Mouse (Mus musculus): ENCODE measurements around the gene Cdc42ep1. TPM values are rescaled to one million over a fixed set of nuclear protein-coding genes. Genes with fewer than 3 reads are reported as not detected.

Gene Cdc42ep1
- polyA plus RNA-seq, 1 experiment: 59.2 TPM

DNA sequence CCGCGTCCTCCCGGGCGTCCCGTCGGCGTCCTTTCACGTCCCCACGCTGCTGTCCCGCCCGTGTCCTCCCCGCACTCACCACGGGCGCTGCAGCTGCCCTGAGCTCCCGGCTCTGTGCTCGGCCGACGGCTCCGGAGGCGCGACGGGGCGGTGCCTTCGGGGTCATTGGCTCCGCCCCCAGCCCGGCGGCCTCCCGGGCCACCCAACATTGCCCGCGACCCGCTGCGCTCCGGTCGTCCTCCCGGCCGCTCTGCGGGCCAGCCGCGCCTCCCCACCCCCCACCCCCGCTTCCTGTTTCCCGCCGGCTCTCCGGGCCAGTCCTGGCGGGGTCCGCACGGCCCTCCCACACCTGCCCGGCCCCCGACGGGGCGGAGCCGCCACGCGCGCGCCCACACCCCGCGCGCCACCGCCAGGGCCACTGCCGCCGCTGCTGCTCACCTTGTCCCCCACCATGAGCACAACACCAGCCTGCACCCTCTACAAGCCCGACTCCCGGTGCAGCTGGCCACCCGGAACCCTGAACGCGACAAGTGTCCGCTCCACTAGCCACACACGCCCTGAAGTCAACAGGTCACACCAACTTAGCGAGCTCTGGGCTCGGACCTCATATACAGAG, 39.5 kb upstream of the Cdc42ep1 start, which contains the start of gene Card10:
Gene Card10, minus strand, starts transcription at position 267 of the 616 bp plus-strand sequence.
- Histone ChIP-seq H3K27ac (ENCODE audit: insufficient read depth, low read depth, low read length) (peak within 1 kb of the TSS; percentile 93), H3K36me3 (ENCODE audit: control insufficient read depth, insufficient read depth, low read length) (no peaks in the 10 kb centered on the region), H3K27me3 (replicated peaks; ENCODE audit: control insufficient read depth, insufficient read depth, low read length) (no peaks in the 10 kb centered on the region), H3K4me3 (ENCODE audit: insufficient read depth, low read depth, low read length) (peak within 1 kb of the TSS; percentile 80), H3K4me1 (ENCODE audit: control insufficient read depth, insufficient read depth, low read length) (peaks cover 41% of the 10 kb centered on the region)
- peak; percentile 85 for DNase-seq
- peak; percentile 76 for TF ChIP-seq POLR2A (IDR thresholded peaks at IDR 0.05; ENCODE audit: low read depth, low read length)
- TF ChIP-seq CTCF (conservative IDR thresholded peaks at IDR 0.05; ENCODE audit: insufficient read depth, insufficient read length, low read depth, low read length): no peak
- 2% methylated on average over 70 of the region's 70 CpGs for WGBS

DNA sequence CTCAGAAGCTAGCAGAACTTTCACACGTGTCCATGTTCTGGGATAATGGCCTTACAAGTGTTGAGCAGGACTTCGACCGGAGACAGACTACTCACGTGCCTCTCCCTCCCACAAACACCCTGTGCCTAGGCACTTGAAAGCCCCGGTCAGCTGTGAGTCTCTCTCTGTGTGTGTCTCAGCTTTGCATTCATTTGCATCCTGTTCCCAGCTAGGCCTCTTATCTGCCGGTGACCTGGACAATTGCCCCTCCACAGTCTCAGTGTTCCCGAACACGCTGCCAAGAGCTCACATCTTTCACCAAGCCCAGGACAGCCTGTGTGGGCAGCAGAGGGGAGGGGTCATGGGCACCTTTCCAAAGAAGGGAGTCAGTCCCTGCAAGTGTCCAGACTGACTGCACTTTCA, 38.9 kb upstream of the Cdc42ep1 start:
- H3K4me3 ChIP-seq (ENCODE audit: insufficient read depth, low read depth, low read length): no peak overlapping the region
- WGBS: 7% methylated on average over 8 of the region's 8 CpGs
- H3K27me3 ChIP-seq (replicated peaks; ENCODE audit: control insufficient read depth, insufficient read depth, low read length): no peaks in the 10 kb centered on the region
- peak overlapping the region; percentile 86 for H3K27ac ChIP-seq (ENCODE audit: insufficient read depth, low read depth, low read length)
- H3K36me3 ChIP-seq (ENCODE audit: control insufficient read depth, insufficient read depth, low read length): no peaks in the 10 kb centered on the region
- DNase-seq: peak; percentile 89
- no peak for TF ChIP-seq CTCF (conservative IDR thresholded peaks at IDR 0.05; ENCODE audit: insufficient read depth, insufficient read length, low read depth, low read length)
- TF ChIP-seq POLR2A (IDR thresholded peaks at IDR 0.05; ENCODE audit: low read depth, low read length): no peak
- H3K4me1 ChIP-seq (ENCODE audit: control insufficient read depth, insufficient read depth, low read length): peaks cover 39% of the 10 kb centered on the region

DNA sequence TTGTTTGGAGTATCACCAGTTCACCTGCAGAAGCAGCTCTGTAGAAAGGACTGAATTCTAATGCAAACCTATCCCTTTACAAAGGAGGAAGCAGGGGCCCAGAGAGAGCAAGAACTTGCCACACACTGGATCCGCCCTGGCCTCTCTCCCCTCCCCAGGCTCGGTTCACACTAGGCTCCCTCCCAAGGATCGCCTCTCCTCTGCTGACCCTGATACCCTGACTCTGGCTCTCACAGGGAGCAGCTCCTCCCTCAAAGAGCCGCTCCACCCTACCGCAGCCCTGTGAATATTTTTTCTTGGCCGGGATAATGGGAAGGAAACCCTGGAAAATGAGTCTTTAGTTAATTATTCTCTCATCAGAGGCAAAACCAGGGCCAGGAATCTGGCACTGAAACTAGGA, 38.1 kb upstream of the Cdc42ep1 start:
- peak; percentile 92 for DNase-seq
- Histone ChIP-seq H3K4me1 (ENCODE audit: control insufficient read depth, insufficient read depth, low read length) (peaks cover 39% of the 10 kb centered on the region), H3K27ac (ENCODE audit: insufficient read depth, low read depth, low read length) (peak overlapping the region; percentile 86), H3K36me3 (ENCODE audit: control insufficient read depth, insufficient read depth, low read length) (no peaks in the 10 kb centered on the region), H3K27me3 (replicated peaks; ENCODE audit: control insufficient read depth, insufficient read depth, low read length) (no peaks in the 10 kb centered on the region), H3K4me3 (ENCODE audit: insufficient read depth, low read depth, low read length) (no peak overlapping the region)
- TF ChIP-seq CTCF (conservative IDR thresholded peaks at IDR 0.05; ENCODE audit: insufficient read depth, insufficient read length, low read depth, low read length) (no peak), POLR2A (IDR thresholded peaks at IDR 0.05; ENCODE audit: low read depth, low read length) (no peak)
- 8% methylated on average over 6 of the region's 6 CpGs for WGBS

DNA sequence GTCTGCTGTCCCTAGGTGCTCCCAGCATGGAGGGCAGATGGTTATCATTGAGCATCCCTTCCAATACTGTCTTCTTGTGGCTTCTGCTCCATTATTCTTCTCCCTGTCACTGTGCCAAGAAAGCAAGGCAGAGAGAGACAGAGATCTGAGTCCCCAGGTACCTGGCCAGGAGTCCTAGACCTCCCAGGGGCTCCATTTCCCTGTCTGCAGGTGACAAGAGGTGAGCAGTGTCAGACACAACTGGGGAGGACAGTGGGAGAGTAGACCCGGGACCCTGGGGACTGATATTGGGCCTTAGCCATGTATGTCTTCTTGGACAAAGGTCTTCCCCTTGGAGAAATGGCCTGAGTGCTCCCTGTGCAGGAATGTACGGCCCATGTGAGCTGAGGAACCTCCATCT, 37.1 kb upstream of the Cdc42ep1 start:
- Histone ChIP-seq H3K27me3 (replicated peaks; ENCODE audit: control insufficient read depth, insufficient read depth, low read length) (no peaks in the 10 kb centered on the region), H3K27ac (ENCODE audit: insufficient read depth, low read depth, low read length) (no peak overlapping the region), H3K4me1 (ENCODE audit: control insufficient read depth, insufficient read depth, low read length) (peaks cover 39% of the 10 kb centered on the region), H3K4me3 (ENCODE audit: insufficient read depth, low read depth, low read length) (no peak overlapping the region), H3K36me3 (ENCODE audit: control insufficient read depth, insufficient read depth, low read length) (no peaks in the 10 kb centered on the region)
- TF ChIP-seq POLR2A (IDR thresholded peaks at IDR 0.05; ENCODE audit: low read depth, low read length) (no peak), CTCF (conservative IDR thresholded peaks at IDR 0.05; ENCODE audit: insufficient read depth, insufficient read length, low read depth, low read length) (no peak)
- no peak for DNase-seq
- WGBS: 56% methylated on average over 2 of the region's 2 CpGs

DNA sequence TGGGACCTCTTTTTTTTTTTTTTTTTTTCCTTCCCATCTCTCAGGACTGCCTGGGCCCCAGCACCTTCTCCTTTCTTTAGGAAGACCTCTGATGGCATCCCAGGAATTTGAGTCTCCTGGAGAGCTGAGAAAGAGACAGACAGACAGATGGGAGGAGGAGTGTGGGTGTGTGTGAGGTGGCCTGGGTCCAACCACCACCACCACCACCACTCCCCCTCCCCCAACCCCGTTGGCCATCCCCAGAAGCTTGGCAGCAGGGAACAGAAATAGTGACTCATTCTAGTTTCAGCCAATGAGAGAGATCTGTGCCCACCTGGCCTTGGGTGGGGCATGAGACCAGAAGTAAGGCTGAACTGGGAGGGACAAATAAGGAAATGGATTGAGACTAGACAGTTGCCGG, 35.8 kb upstream of the Cdc42ep1 start:
- no peak overlapping the region for H3K4me3 ChIP-seq (ENCODE audit: insufficient read depth, low read depth, low read length)
- H3K27me3 ChIP-seq (replicated peaks; ENCODE audit: control insufficient read depth, insufficient read depth, low read length): no peaks in the 10 kb centered on the region
- no peak for TF ChIP-seq CTCF (conservative IDR thresholded peaks at IDR 0.05; ENCODE audit: insufficient read depth, insufficient read length, low read depth, low read length)
- DNase-seq: no peak
- no peak overlapping the region for H3K27ac ChIP-seq (ENCODE audit: insufficient read depth, low read depth, low read length)
- H3K4me1 ChIP-seq (ENCODE audit: control insufficient read depth, insufficient read depth, low read length): peaks cover 31% of the 10 kb centered on the region
- 30% methylated on average over 2 of the region's 2 CpGs for WGBS
- H3K36me3 ChIP-seq (ENCODE audit: control insufficient read depth, insufficient read depth, low read length): no peaks in the 10 kb centered on the region

DNA sequence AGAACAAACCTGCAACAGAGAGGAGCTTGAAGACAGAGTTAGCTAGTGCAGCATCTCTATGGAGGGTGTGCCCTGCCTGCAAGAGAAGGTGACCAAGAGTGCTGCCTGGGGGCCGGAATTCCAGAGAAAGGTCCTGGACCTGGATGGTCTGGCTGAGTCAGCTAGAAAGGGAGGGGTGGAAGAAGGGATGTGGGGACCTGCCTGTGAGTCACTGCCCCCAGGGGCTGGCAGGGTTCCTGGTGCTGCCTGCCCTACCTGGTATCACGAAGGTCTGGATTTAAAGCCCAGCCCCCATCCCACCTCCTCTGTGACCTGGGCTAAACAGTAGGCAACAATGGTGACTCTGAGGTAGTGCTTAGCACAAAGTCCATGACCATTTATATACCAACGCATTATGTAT, 35.3 kb upstream of the Cdc42ep1 start:
- H3K4me3 ChIP-seq (ENCODE audit: insufficient read depth, low read depth, low read length): no peak overlapping the region
- 48% methylated on average over 3 of the region's 3 CpGs for WGBS
- no peaks in the 10 kb centered on the region for H3K27me3 ChIP-seq (replicated peaks; ENCODE audit: control insufficient read depth, insufficient read depth, low read length)
- H3K4me1 ChIP-seq (ENCODE audit: control insufficient read depth, insufficient read depth, low read length): peaks cover 31% of the 10 kb centered on the region
- no peak for TF ChIP-seq CTCF (conservative IDR thresholded peaks at IDR 0.05; ENCODE audit: insufficient read depth, insufficient read length, low read depth, low read length)
- no peak for TF ChIP-seq POLR2A (IDR thresholded peaks at IDR 0.05; ENCODE audit: low read depth, low read length)
- DNase-seq: no peak
- no peaks in the 10 kb centered on the region for H3K36me3 ChIP-seq (ENCODE audit: control insufficient read depth, insufficient read depth, low read length)
- no peak overlapping the region for H3K27ac ChIP-seq (ENCODE audit: insufficient read depth, low read depth, low read length)

DNA sequence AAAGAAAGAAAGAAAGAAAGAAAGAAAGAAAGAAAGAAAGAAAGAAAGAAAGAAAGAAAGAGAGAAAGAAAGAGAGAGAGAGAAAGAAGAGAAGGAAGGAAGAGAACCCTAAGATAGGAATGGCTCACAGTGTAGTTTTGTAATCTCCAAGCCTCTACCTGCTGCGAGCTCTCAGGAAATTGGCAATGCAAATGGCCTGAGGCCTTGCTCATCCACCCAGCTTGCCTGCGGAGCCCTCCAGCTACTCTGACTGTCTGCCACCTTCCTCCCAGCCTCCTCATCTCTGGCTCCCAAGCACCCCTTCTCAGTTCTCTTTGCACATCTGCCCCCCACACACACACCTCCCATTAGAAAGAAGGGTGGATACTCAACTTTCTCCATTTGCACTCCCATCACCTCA, 33.4 kb upstream of the Cdc42ep1 start:
- H3K27me3 ChIP-seq (replicated peaks; ENCODE audit: control insufficient read depth, insufficient read depth, low read length): no peaks in the 10 kb centered on the region
- no peaks in the 10 kb centered on the region for H3K36me3 ChIP-seq (ENCODE audit: control insufficient read depth, insufficient read depth, low read length)
- TF ChIP-seq CTCF (conservative IDR thresholded peaks at IDR 0.05; ENCODE audit: insufficient read depth, insufficient read length, low read depth, low read length) (no peak), POLR2A (IDR thresholded peaks at IDR 0.05; ENCODE audit: low read depth, low read length) (no peak)
- peaks cover 29% of the 10 kb centered on the region for H3K4me1 ChIP-seq (ENCODE audit: control insufficient read depth, insufficient read depth, low read length)
- 100% methylated on average over 2 of the region's 2 CpGs for WGBS
- DNase-seq: no peak
- H3K4me3 ChIP-seq (ENCODE audit: insufficient read depth, low read depth, low read length): no peak overlapping the region
- no peak overlapping the region for H3K27ac ChIP-seq (ENCODE audit: insufficient read depth, low read depth, low read length)
